Mouse (Mus musculus): Measurements from ENCODE around the gene Cdk20. TPM values are rescaled to one million over a fixed set of nuclear protein-coding genes. Genes with fewer than 3 reads are reported as not detected.

Cdk20 gene
- 1 to 10 TPM; 4.1 to 5.7 TPM for total RNA-seq (2023)

DNA sequence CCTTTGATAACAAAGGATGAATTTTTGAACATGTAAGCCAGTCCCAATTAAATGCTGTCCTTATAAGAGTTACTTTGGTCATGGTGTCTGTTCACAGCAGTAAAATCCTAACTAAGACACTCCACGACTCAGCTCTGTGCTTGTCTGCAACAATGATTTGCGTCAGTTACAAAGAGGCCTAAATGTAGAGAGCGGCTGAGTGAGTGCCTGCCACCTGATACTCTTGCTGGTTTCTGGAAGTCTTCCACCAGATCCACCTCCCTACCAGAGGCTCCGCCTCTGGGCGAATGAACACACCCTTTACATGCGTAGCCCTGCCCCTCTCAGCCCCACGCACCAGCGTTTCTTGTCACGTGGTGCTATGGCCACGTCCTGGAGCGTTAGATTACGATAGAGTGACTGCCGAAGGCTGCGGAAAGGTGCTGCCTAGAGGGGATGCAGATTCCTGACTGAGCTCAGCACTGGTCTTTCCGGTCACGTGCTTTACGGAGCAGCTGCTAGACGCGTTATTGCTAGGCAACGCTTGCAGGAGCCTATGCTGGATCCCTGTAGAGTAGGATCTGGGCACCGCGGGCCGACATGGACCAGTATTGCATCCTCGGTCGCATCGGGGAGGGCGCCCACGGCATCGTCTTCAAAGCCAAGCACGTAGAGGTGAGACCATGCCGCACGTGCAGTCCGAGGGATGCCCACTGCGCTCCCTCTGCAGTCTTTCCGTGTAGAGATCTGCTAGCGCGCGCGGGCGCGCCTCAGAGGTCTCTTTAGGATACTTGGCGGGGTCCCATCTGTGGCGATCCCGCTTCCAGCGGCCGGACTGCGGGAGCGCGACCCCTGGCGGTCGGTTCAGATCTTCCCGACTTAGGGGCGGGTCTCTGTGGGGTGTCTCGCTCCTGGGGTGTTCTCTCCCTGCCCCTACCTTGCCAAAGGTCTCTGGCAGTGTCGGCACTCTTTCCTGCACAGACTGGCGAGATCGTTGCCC, at the start of gene Cdk20:
TSS of gene Cdk20 (plus strand) at position 298 of the 979 bp plus-strand sequence.

Other genes with a start within 250 kb of the Cdk20 start
- 10 to 100 TPM; 28.0 to 35.5 TPM for gene Cdc14b, start 157.0 kb upstream of the Cdk20 start, total RNA-seq (2023)
- gene Aaed1, start 119.6 kb upstream of the Cdk20 start, total RNA-seq (2023): 10 to 100 TPM; 61.7 to 63.1 TPM
- 10 to 100 TPM; 30.1 to 33.5 TPM for gene Ctsl, start 61.4 kb upstream of the Cdk20 start, total RNA-seq (2023)
- not detected for gene Fam240b, start 65.5 kb downstream of the Cdk20 start, total RNA-seq (2023)